Mouse (Mus musculus): Measurements from ENCODE around the gene Iqsec1. TPM values are rescaled to one million over a fixed set of nuclear protein-coding genes. Genes with fewer than 3 reads are reported as not detected.
A peak's percentile ranks its signal among the peaks of the same experiment; 100 is the strongest.
"Not testable (repeated sequence)": the region's sequence is repeated elsewhere in the genome, so short reads cannot be mapped to it uniquely, and the experiment has no call there.

Gene Iqsec1
- total and polyA plus RNA-seq, 2 experiments from 2014 or later, result 34.5 to 149 TPM

DNA sequence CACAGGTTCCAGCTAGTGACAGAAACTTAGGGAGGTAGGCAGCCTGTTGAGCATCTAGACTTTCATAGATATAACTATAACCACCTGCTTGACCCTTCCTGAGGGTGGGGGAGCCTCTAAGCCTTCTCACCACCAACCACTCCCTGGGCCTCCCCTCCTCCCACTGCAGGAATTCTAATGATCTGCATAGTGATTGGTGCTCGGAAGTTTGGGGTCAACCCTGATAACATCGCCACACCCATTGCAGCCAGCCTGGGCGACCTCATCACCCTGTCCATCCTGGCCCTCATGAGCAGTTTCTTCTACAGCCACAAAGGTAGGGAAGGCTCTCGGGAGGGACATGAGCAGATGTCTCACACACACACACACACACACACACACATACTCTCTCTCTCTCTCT lies 353.4 kb downstream of the Iqsec1 start:
- no peak overlapping the region for H3K27ac ChIP-seq (ENCODE audit: low read depth, low read length)
- H3K27me3 ChIP-seq (ENCODE audit: insufficient read depth, low read length), result no peaks in the 10 kb centered on the region
- ATAC-seq (ENCODE audit: low FRiP score) (no peak), DNase-seq (ENCODE audit: low spot score) (no peak)
- no peak overlapping the region for H3K4me2 ChIP-seq (ENCODE audit: low read depth, low read length, poor library complexity, severe bottlenecking)
- H3K9ac ChIP-seq (replicated peaks; ENCODE audit: low read length, poor library complexity, severe bottlenecking), result no peak overlapping the region
- WGBS, result 47% methylated on average over 4 of the region's 4 CpGs
- no peak for TF ChIP-seq CTCF (IDR thresholded peaks at IDR 0.05)
- no peaks in the 10 kb centered on the region for H3K4me1 ChIP-seq (ENCODE audit: insufficient read depth, low read length)
- no peaks in the 10 kb centered on the region for H3K9me3 ChIP-seq (ENCODE audit: low read length)
- H3K36me3 ChIP-seq (ENCODE audit: insufficient read depth, low read length), result peaks cover 7% of the 10 kb centered on the region; the same call in 1 of the 2 replicates
- no peak overlapping the region for H3K4me3 ChIP-seq (ENCODE audit: low read depth, low read length)

DNA sequence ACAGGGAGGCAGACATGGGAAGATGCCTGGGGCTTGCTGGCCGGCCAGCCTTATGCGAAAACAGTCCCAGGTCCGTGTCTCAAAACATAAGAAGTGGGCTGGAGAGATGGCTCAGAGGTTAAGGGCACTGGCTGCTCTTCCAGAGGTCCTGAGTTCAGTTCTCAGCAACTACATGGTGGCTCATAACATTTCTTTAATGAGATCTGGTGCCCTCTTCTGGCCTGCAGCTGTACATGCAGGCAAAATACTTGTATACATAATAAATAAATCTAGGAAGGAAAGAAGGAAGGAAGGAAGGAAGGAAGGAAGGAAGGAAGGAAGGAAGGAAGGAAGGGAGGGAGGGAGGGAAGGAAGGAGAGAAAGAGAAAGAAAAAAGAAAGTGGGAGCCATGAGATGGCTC lies 356.0 kb downstream of the Iqsec1 start:
- not testable (repeated sequence) for H3K27me3 ChIP-seq (ENCODE audit: insufficient read depth, low read length); H3K9ac ChIP-seq (replicated peaks; ENCODE audit: low read length, poor library complexity, severe bottlenecking); H3K4me3 ChIP-seq (ENCODE audit: low read depth, low read length); H3K4me1 ChIP-seq (ENCODE audit: insufficient read depth, low read length); H3K4me2 ChIP-seq (ENCODE audit: low read depth, low read length, poor library complexity, severe bottlenecking); H3K9me3 ChIP-seq (ENCODE audit: low read length); H3K27ac ChIP-seq (ENCODE audit: low read depth, low read length); ATAC-seq (ENCODE audit: low FRiP score); H3K36me3 ChIP-seq (ENCODE audit: insufficient read depth, low read length); DNase-seq (ENCODE audit: low spot score)
- peak; percentile 51 for TF ChIP-seq CTCF (IDR thresholded peaks at IDR 0.05)
- WGBS, result 79% methylated on average over 3 of the region's 3 CpGs

DNA sequence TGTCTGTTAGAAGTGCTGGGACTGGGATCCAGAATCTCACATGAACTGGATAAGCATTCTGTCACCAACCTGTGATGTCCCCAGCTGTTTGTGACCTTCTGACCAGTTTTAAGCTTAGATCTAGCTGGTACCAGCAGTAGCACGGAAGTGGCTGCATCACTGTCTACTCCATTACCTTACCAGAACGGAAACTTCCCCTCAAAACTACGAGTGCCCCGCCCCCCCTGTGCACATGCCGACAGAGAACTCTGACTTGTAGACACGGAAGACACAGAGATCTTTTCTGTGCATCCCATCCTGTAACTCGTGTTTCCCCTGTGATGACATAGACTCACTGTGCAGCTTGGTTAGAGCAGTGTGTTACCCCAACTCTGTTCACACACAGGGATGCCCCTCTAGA lies 358.1 kb downstream of the Iqsec1 start:
- Histone ChIP-seq H3K9ac (replicated peaks; ENCODE audit: low read length, poor library complexity, severe bottlenecking) (no peak overlapping the region), H3K4me3 (ENCODE audit: low read depth, low read length) (no peak overlapping the region), H3K4me2 (ENCODE audit: low read depth, low read length, poor library complexity, severe bottlenecking) (no peak overlapping the region), H3K36me3 (ENCODE audit: insufficient read depth, low read length) (no peaks in the 10 kb centered on the region), H3K27me3 (ENCODE audit: insufficient read depth, low read length) (no peaks in the 10 kb centered on the region), H3K9me3 (ENCODE audit: low read length) (no peaks in the 10 kb centered on the region), H3K4me1 (ENCODE audit: insufficient read depth, low read length) (no peaks in the 10 kb centered on the region), H3K27ac (ENCODE audit: low read depth, low read length) (no peak overlapping the region)
- 93% methylated on average over 7 of the region's 7 CpGs for WGBS
- no peak for TF ChIP-seq CTCF (IDR thresholded peaks at IDR 0.05)
- ATAC-seq (ENCODE audit: low FRiP score), result no peak
- no peak for DNase-seq (ENCODE audit: low spot score)

DNA sequence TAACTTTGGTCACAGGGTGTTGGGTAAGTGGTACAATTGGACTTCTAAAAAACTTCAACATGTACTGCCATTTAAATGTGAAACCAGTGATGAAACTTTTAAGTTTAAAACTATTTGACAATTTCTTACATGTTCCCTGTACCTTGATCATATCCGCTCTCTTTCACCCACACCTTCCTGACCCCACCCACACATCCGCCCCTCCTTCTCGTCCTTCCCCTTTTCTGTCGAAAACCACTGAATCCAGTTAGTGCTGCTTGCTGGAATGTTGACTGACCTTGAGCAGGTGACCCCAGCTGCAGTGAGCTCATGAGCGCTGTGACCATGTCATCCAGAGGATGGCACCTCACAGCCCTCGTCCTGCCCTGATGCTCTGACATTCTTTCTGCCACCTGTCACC lies 359.0 kb downstream of the Iqsec1 start:
- 92% methylated on average over 6 of the region's 6 CpGs for WGBS
- Histone ChIP-seq H3K4me3 (ENCODE audit: low read depth, low read length) (no peak overlapping the region), H3K27me3 (ENCODE audit: insufficient read depth, low read length) (no peaks in the 10 kb centered on the region), H3K4me2 (ENCODE audit: low read depth, low read length, poor library complexity, severe bottlenecking) (no peak overlapping the region), H3K9me3 (ENCODE audit: low read length) (no peaks in the 10 kb centered on the region), H3K9ac (replicated peaks; ENCODE audit: low read length, poor library complexity, severe bottlenecking) (no peak overlapping the region), H3K27ac (ENCODE audit: low read depth, low read length) (no peak overlapping the region), H3K4me1 (ENCODE audit: insufficient read depth, low read length) (no peaks in the 10 kb centered on the region), H3K36me3 (ENCODE audit: insufficient read depth, low read length) (no peaks in the 10 kb centered on the region)
- DNase-seq (ENCODE audit: low spot score) (no peak), ATAC-seq (ENCODE audit: low FRiP score) (no peak)
- TF ChIP-seq CTCF (IDR thresholded peaks at IDR 0.05), result no peak

DNA sequence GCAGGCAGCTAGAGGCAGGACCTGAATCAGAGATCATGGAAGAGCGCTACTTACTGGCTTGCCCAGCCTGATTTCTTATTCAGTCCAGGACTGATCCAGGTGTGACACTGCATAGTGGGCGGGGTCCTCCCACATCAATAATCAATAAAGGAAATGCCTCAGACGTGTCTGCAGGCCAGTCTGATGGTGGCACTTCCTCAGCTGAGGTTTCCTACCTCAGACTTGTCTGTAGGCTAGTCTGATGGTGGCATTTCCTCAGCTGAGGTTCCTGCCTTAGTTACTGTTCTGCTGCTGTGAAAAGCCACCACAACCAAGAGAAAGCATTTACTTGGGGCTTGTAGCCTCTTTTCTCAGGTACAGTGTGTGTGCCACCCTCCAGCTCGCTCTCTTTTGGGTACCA lies 360.9 kb downstream of the Iqsec1 start:
- Histone ChIP-seq H3K27me3 (ENCODE audit: insufficient read depth, low read length) (no peaks in the 10 kb centered on the region), H3K36me3 (ENCODE audit: insufficient read depth, low read length) (no peaks in the 10 kb centered on the region), H3K4me2 (ENCODE audit: low read depth, low read length, poor library complexity, severe bottlenecking) (no peak overlapping the region), H3K9ac (replicated peaks; ENCODE audit: low read length, poor library complexity, severe bottlenecking) (no peak overlapping the region), H3K4me1 (ENCODE audit: insufficient read depth, low read length) (no peaks in the 10 kb centered on the region), H3K27ac (ENCODE audit: low read depth, low read length) (no peak overlapping the region), H3K4me3 (ENCODE audit: low read depth, low read length) (no peak overlapping the region), H3K9me3 (ENCODE audit: low read length) (no peaks in the 10 kb centered on the region)
- 89% methylated on average over 4 of the region's 4 CpGs for WGBS
- ATAC-seq (ENCODE audit: low FRiP score), result no peak
- TF ChIP-seq CTCF (IDR thresholded peaks at IDR 0.05), result no peak
- DNase-seq (ENCODE audit: low spot score), result no peak

DNA sequence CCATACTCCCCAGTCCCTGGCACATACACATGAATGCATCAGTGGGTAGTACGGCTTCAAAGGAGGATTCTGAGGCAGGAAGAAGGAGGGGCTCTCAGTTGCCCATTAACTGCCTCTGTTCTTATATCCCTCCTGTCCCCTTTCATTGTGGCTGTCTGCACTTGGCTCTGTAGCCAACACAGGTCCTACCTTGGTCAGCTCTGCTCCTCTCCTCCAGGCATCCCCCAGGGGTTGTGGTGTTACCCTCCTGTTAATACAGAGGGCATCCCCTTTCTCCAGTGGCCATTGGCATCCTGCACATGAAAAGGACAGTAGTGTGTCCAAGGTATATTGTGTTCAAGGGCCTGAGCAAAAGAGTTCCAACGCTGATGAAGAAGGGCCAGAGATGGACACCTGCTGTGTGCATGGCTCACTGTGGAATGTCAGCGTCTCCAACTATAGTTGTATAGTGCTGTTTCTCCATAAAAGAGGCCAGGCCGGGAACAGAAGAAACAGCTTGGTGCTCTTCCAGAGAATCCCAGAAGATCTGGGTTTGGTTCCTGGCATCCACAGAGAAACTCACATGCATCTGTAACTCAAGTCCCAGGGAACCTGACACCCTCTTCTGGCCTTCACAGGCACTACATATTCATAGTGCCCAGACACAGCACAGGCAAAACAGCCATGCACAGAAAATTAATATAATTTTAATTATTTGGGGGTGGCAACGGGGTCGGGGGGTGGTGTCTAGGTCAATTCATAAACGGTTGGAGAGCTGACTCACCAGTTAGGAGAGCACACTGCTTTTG lies 363.1 kb downstream of the Iqsec1 start:
- no peak for DNase-seq (ENCODE audit: low spot score)
- H3K4me1 ChIP-seq (ENCODE audit: insufficient read depth, low read length), result no peaks in the 10 kb centered on the region
- no peaks in the 10 kb centered on the region for H3K36me3 ChIP-seq (ENCODE audit: insufficient read depth, low read length)
- no peak overlapping the region for H3K4me2 ChIP-seq (ENCODE audit: low read depth, low read length, poor library complexity, severe bottlenecking)
- TF ChIP-seq CTCF (IDR thresholded peaks at IDR 0.05), result no peak; the same call in 1 of the 2 replicates
- ATAC-seq (ENCODE audit: low FRiP score), result no peak
- H3K9ac ChIP-seq (replicated peaks; ENCODE audit: low read length, poor library complexity, severe bottlenecking), result no peak overlapping the region
- H3K9me3 ChIP-seq (ENCODE audit: low read length), result no peaks in the 10 kb centered on the region
- no peak overlapping the region for H3K4me3 ChIP-seq (ENCODE audit: low read depth, low read length)
- H3K27me3 ChIP-seq (ENCODE audit: insufficient read depth, low read length), result no peaks in the 10 kb centered on the region
- WGBS, result 74% methylated on average over 7 of the region's 7 CpGs
- H3K27ac ChIP-seq (ENCODE audit: low read depth, low read length), result no peak overlapping the region
